Mouse (Mus musculus) embryo, embryonic 10 days (tissue): ENCODE measurements around the gene Ino80.

Experiments
- DNase-seq: peaks from one replicate; pipeline ENCODE4 v3.0.0-alpha.2; 2015; ENCODE audit warnings: low spot score

Ino80 gene

GRCm38 (mm10) chr2:119323866-119324575, 153.5 kb downstream of the Ino80 start:
- DNase-seq, result no peak
